Mouse (Mus musculus): ENCODE measurements at regions not wholly inside any gene's neighbourhood (a gene's known extent, or its start where the extent isn't known, plus 50 kb on each side); places are given as distances from the start of the nearest gene placed in this dataset.
A peak's percentile ranks its signal among the peaks of the same experiment; 100 is the strongest.

GRCm38 (mm10) chr12:12882931-12883553, 58.7 kb downstream of the Mycn start:
- Histone ChIP-seq H3K4me1 (ENCODE audit: insufficient read depth) (no peaks in the 10 kb centered on the region), H3K9me3 (ENCODE audit: low read depth, low read length) (no peaks in the 10 kb centered on the region), H3K4me3 (ENCODE audit: low read depth, low read length) (no peak overlapping the region), H3K9ac (no peak overlapping the region), H3K4me2 (no peak overlapping the region), H3K36me3 (ENCODE audit: insufficient read depth) (no peaks in the 10 kb centered on the region), H3K27me3 (ENCODE audit: insufficient read depth, low read length) (no peaks in the 10 kb centered on the region), H3K27ac (ENCODE audit: low read depth) (no peak overlapping the region)
- WGBS, result 70% methylated on average over 5 of the region's 5 CpGs
- ATAC-seq (ENCODE audit: insufficient read depth) (no peak), DNase-seq (no peak)
- no peak for TF ChIP-seq CTCF (IDR thresholded peaks at IDR 0.05; ENCODE audit: low read depth)

GRCm38 (mm10) chr12:12878031-12878430, 63.7 kb downstream of the Mycn start:
- 97% methylated on average over 2 of the region's 2 CpGs for WGBS
- Histone ChIP-seq H3K9me3 (ENCODE audit: low read depth, low read length) (no peaks in the 10 kb centered on the region), H3K9ac (no peak overlapping the region), H3K27me3 (ENCODE audit: insufficient read depth, low read length) (no peaks in the 10 kb centered on the region), H3K4me3 (ENCODE audit: low read depth, low read length) (no peak overlapping the region), H3K4me2 (no peak overlapping the region), H3K36me3 (ENCODE audit: insufficient read depth) (no peaks in the 10 kb centered on the region), H3K27ac (ENCODE audit: low read depth) (no peak overlapping the region), H3K4me1 (ENCODE audit: insufficient read depth) (peaks cover 4% of the 10 kb centered on the region; the same call in 1 of the 2 replicates)
- no peak for ATAC-seq (ENCODE audit: insufficient read depth)
- DNase-seq, result no peak
- no peak for TF ChIP-seq CTCF (IDR thresholded peaks at IDR 0.05; ENCODE audit: low read depth)

- Histone ChIP-seq H3K9ac (no peak overlapping the region), H3K4me2 (no peak overlapping the region), H3K27me3 (ENCODE audit: insufficient read depth, low read length) (no peaks in the 10 kb centered on the region), H3K27ac (ENCODE audit: low read depth) (no peak overlapping the region), H3K9me3 (ENCODE audit: low read depth, low read length) (no peaks in the 10 kb centered on the region), H3K4me3 (ENCODE audit: low read depth, low read length) (no peak overlapping the region), H3K36me3 (ENCODE audit: insufficient read depth) (no peaks in the 10 kb centered on the region), H3K4me1 (ENCODE audit: insufficient read depth) (peaks cover 5% of the 10 kb centered on the region; the same call in 1 of the 2 replicates)
- ATAC-seq (ENCODE audit: insufficient read depth) (no peak), DNase-seq (no peak)
- 69% methylated on average over 5 of the region's 5 CpGs for WGBS
- no peak for TF ChIP-seq CTCF (IDR thresholded peaks at IDR 0.05; ENCODE audit: low read depth)
Observed at GRCm38 (mm10) chr12:12877539-12877938, 64.2 kb downstream of the Mycn start.

- ATAC-seq (ENCODE audit: insufficient read depth), result no peak
- Histone ChIP-seq H3K9ac (no peak overlapping the region), H3K4me2 (no peak overlapping the region), H3K27me3 (ENCODE audit: insufficient read depth, low read length) (no peaks in the 10 kb centered on the region), H3K9me3 (ENCODE audit: low read depth, low read length) (no peaks in the 10 kb centered on the region), H3K4me1 (ENCODE audit: insufficient read depth) (peaks cover 5% of the 10 kb centered on the region; the same call in 1 of the 2 replicates), H3K4me3 (ENCODE audit: low read depth, low read length) (no peak overlapping the region), H3K27ac (ENCODE audit: low read depth) (no peak overlapping the region), H3K36me3 (ENCODE audit: insufficient read depth) (no peaks in the 10 kb centered on the region)
- DNase-seq, result no peak
- WGBS, result 76% methylated on average over 12 of the region's 12 CpGs
- no peak for TF ChIP-seq CTCF (IDR thresholded peaks at IDR 0.05; ENCODE audit: low read depth)
Observed at GRCm38 (mm10) chr12:12875976-12876745, 65.6 kb downstream of the Mycn start.

GRCm38 (mm10) chr12:12873551-12873950, 68.2 kb downstream of the Mycn start:
- no peak overlapping the region for H3K27ac ChIP-seq (ENCODE audit: low read depth)
- DNase-seq (no peak), ATAC-seq (ENCODE audit: insufficient read depth) (peak; percentile 24; the same call in 1 of the 2 replicates)
- H3K9ac ChIP-seq, result no peak overlapping the region
- no peaks in the 10 kb centered on the region for H3K9me3 ChIP-seq (ENCODE audit: low read depth, low read length)
- H3K36me3 ChIP-seq (ENCODE audit: insufficient read depth), result no peaks in the 10 kb centered on the region
- no peak overlapping the region for H3K4me2 ChIP-seq
- H3K4me3 ChIP-seq (ENCODE audit: low read depth, low read length), result no peak overlapping the region
- TF ChIP-seq CTCF (IDR thresholded peaks at IDR 0.05; ENCODE audit: low read depth), result no peak
- peaks cover 5% of the 10 kb centered on the region; the same call in 1 of the 2 replicates for H3K4me1 ChIP-seq (ENCODE audit: insufficient read depth)
- WGBS, result 80% methylated on average over 11 of the region's 11 CpGs
- H3K27me3 ChIP-seq (ENCODE audit: insufficient read depth, low read length), result no peaks in the 10 kb centered on the region

GRCm38 (mm10) chr12:12872974-12873373, 68.7 kb downstream of the Mycn start:
- no peaks in the 10 kb centered on the region for H3K9me3 ChIP-seq (ENCODE audit: low read depth, low read length)
- H3K4me2 ChIP-seq, result no peak overlapping the region
- no peak for TF ChIP-seq CTCF (IDR thresholded peaks at IDR 0.05; ENCODE audit: low read depth)
- WGBS, result 23% methylated on average over 4 of the region's 4 CpGs
- H3K36me3 ChIP-seq (ENCODE audit: insufficient read depth), result no peaks in the 10 kb centered on the region
- ATAC-seq (ENCODE audit: insufficient read depth) (peak; percentile 63; the same call in 1 of the 2 replicates), DNase-seq (peak; percentile 46)
- H3K27me3 ChIP-seq (ENCODE audit: insufficient read depth, low read length), result no peaks in the 10 kb centered on the region
- H3K27ac ChIP-seq (ENCODE audit: low read depth), result no peak overlapping the region
- peaks cover 5% of the 10 kb centered on the region; the same call in 1 of the 2 replicates for H3K4me1 ChIP-seq (ENCODE audit: insufficient read depth)
- H3K9ac ChIP-seq, result no peak overlapping the region
- H3K4me3 ChIP-seq (ENCODE audit: low read depth, low read length), result no peak overlapping the region

GRCm38 (mm10) chr12:12871272-12871671, 70.4 kb downstream of the Mycn start:
- Histone ChIP-seq H3K4me1 (ENCODE audit: insufficient read depth) (peaks cover 5% of the 10 kb centered on the region; the same call in 1 of the 2 replicates), H3K9ac (no peak overlapping the region), H3K4me3 (ENCODE audit: low read depth, low read length) (no peak overlapping the region), H3K4me2 (no peak overlapping the region), H3K36me3 (ENCODE audit: insufficient read depth) (no peaks in the 10 kb centered on the region), H3K27me3 (ENCODE audit: insufficient read depth, low read length) (no peaks in the 10 kb centered on the region), H3K27ac (ENCODE audit: low read depth) (no peak overlapping the region), H3K9me3 (ENCODE audit: low read depth, low read length) (no peaks in the 10 kb centered on the region)
- ATAC-seq (ENCODE audit: insufficient read depth) (peak; percentile 42; the same call in 1 of the 2 replicates), DNase-seq (peak; percentile 76)
- 42% methylated on average over 4 of the region's 4 CpGs for WGBS
- no peak for TF ChIP-seq CTCF (IDR thresholded peaks at IDR 0.05; ENCODE audit: low read depth)

All from lung, embryonic 14.5 days (tissue).